Mouse (Mus musculus) left cerebral cortex, adult 2 months (tissue): ENCODE measurements around the gene Gm49355. TPM values are rescaled to one million over a fixed set of nuclear protein-coding genes. Genes with fewer than 3 reads are reported as not detected.
"Not testable (repeated sequence)": the region's sequence is repeated elsewhere in the genome, so short reads cannot be mapped to it uniquely, and the experiment has no call there.

Source experiments
- DNase-seq, 2 experiments: peaks; one replicate each; pipeline ENCODE4 v3.0.0; 2021 to 2022; ENCODE audit warnings: low spot score in 2 of 2, mixed read lengths in 1 of 2; ENCODE audit errors: extremely low spot score in 1 of 2
- H3K27ac ChIP-seq: fragments of 200-600 bp; 2 replicates; pipeline ENCODE4 v1.8.1; 2022
- H3K4me3 ChIP-seq: fragments of 200-600 bp; 2 replicates; pipeline ENCODE4 v1.8.1; 2022
- CTCF ChIP-seq: fragments of 200-600 bp; IDR thresholded peaks from 2 replicates; pipeline ENCODE4 v1.8.1; 2022; ENCODE audit warnings: antibody characterized with exemption, mild to moderate bottlenecking, moderate library complexity
- intact Hi-C: fragments of 180-260 bp; cut with DNase I; formaldehyde crosslinking; loops from one replicate; pipeline ENCODE4 v1.15.1; 2025
- long read RNA-seq, 2 experiments: library from polyadenylated mRNA; stranded (forward); transcript quantifications; one replicate each; pipeline ENCODE4 v2.0.0; 2021; ENCODE audit warnings: borderline mapping rate in 2 of 2
- total RNA-seq, 2 experiments: library from RNA; stranded (reverse); gene quantifications; 2 replicates each; pipeline ENCODE4 v1.2.3; 2021

Gene Gm49355
- total RNA-seq: under 1 TPM in 1 of 2 experiments, not detected in 1; 0.20 TPM
- long read RNA-seq, experiment 1, partial matches to known transcripts: 1 of 1 reads
- long read RNA-seq, experiment 1, other reads (novel, unspliced or antisense): 0 of 1 reads
- long read RNA-seq, experiment 2, partial matches to known transcripts: 1 of 1 reads
- long read RNA-seq, experiment 2, other reads (novel, unspliced or antisense): 0 of 1 reads

DNA sequence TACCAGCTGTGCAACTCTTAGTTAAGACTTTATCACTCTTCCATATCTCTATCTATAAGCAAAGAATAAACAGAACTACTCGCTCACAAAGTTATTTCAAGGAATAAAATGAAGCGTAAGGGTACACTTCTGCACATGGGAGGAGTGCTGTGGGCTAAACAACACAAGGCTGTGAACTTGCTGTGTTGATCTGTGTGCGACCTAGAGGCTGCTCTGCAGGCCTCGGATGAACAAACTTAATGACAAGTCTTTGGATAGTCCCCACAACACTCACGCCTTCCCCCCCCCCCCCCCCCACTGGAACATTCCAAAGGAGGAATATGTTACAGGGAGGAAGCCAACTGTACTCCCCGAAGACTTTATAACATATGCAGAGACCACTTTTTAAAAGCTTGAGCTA lies at the start of gene Gm49355:
Gm49355 (plus strand) TSS at position 336 of the 400 bp plus-strand sequence.
- TF ChIP-seq CTCF: no peak
- peak within 1 kb of the TSS; percentile 93 for H3K27ac ChIP-seq
- no peak for DNase-seq
- peak within 1 kb of the TSS; percentile 59 for H3K4me3 ChIP-seq
- intact Hi-C loops: no loop called here

DNA sequence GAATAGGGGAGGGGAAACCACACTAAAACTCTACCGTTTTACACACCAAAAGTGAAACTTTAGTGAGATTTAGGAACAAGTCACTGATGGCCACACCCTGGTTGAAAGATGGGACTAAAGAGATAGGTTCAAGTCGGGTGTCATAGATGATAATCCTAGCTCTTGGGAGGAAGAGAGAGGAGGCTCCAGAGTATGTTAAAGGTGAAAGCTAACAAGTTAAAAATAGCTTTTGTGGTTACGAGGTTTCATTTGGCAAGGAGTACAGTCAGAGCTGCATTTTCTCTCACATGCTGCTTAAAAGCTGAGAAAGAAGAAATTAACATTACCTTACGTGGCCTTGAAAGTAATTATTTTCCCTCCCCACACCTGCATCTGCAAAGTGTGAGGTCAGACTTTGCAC lies 40.0 kb upstream of the Gm49355 start:
- intact Hi-C loops: loop anchor here (5.0 kb wide), 1 partner anchor 34 kb away; no protein-coding TSS in a partner anchor
- DNase-seq: no peak
- Histone ChIP-seq H3K4me3 (no peak overlapping the region), H3K27ac (no peak overlapping the region)
- no peak for TF ChIP-seq CTCF

GRCm38 (mm10) chr14:12276031-12276430 lies 7.7 kb upstream of the Gm49355 start:
- DNase-seq: no peak
- Histone ChIP-seq H3K4me3 (no peak overlapping the region), H3K27ac (no peak overlapping the region)
- no peak for TF ChIP-seq CTCF
- intact Hi-C loops: loop anchor here (5.0 kb wide), 1 partner anchor 34 kb away; no protein-coding TSS in a partner anchor

- peak within 1 kb of the TSS; percentile 93 for H3K27ac ChIP-seq
- peak within 1 kb of the TSS; percentile 59 for H3K4me3 ChIP-seq
- TF ChIP-seq CTCF: no peak
- intact Hi-C loops: no loop called here
- DNase-seq: peak; percentile 83 to 85
Observed at GRCm38 (mm10) chr14:12284141-12284912, 551 bp downstream of the Gm49355 start, which contains the start of gene 3830406C13Rik. Gene 3830406C13Rik, plus strand, starts transcription at chr14:12284173.

DNA sequence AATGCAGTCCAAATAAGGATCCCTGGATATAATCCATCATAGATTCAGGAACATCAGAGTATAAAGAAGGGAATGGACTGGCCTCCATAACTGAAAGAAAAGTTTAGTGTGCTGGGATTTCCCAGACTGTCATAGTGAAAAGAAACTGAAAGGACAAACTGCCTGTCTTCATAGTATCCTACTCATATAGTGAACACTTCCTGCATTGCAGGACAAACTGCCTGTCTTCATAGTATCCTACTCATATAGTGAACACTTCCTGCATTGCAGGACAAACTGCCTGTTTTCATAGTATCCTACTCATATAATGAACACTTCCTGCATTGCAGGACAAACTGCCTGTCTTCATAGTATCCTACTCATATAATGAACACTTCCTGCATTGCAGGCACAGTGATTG lies 6.0 kb downstream of the Gm49355 start:
- DNase-seq, H3K4me3 ChIP-seq, intact Hi-C loops, H3K27ac ChIP-seq: not testable (repeated sequence)

DNA sequence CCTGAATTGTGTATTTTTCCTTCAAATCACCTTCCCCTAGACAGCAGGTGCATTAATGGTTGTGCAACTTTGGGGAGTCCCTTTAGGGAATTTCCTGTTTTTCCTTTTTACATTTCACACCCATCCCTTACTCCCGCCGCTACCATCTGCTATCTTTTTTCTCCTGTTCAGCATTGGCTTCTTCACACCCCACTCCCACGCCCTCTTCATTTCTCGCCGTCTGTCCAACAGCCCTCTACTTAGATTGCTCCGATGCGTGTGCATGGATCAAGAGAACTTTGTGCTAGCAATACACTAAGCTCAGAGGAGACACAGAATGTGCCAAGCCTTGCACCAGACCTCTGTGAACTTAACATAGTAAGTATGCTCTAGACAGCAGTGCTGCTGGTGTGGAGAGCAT lies 12.6 kb downstream of the Gm49355 start:
- no peak overlapping the region for H3K4me3 ChIP-seq
- intact Hi-C loops: loop anchor here (2.0 to 5.0 kb wide), 2 partner anchors 44 to 134 kb away; no protein-coding TSS in a partner anchor
- TF ChIP-seq CTCF: no peak
- DNase-seq: peak; percentile 68 to 70
- no peak overlapping the region for H3K27ac ChIP-seq

DNA sequence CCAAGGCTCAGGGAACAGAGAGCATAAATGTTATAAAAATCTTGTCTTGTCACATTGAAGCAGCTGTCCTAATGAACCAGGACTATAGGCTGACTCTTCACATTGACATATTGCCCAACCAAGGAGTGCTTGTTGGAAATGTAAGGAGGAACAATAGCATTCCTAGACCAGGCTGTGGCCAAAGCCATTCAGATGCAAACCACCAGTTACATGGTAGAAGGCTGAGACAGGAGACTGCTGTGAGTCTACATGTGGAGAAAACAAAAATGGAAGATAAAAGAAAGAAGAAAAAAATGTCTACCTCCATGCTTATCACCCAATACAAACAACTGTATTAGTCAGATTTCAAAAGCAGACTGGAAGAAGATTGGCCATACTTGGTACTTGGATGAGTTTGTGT lies 15.4 kb downstream of the Gm49355 start:
- TF ChIP-seq CTCF: no peak
- intact Hi-C loops: loop anchor here (5.0 kb wide), 1 partner anchor 137 kb away; no protein-coding TSS in a partner anchor
- DNase-seq: no peak
- Histone ChIP-seq H3K4me3 (no peak overlapping the region), H3K27ac (no peak overlapping the region)

DNA sequence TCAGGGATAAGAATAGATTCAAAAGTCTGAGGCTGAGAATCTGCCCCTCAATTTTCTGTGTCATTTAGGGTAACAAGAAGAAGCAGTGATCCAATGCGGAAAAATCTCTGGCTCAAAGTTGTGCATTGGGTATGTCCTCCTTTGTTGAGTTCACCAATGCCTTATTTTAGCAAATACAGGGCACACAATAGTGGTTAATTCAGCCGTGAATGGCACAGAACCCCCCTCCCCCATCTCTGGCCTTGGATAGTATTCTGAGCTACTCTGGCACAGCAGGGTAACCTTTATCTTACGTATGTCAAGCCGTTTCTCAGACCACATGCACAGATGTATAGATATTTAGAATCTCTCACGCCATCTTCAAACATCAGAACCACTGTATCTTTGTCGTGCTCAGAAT lies 15.9 kb downstream of the Gm49355 start:
- intact Hi-C loops: loop anchor here (1.0 to 5.0 kb wide), 3 partner anchors 67 to 232 kb away; no protein-coding TSS in a partner anchor
- no peak for DNase-seq

GRCm38 (mm10) chr14:12300275-12300674 lies 16.5 kb downstream of the Gm49355 start:
- Histone ChIP-seq H3K27ac (no peak overlapping the region), H3K4me3 (no peak overlapping the region)
- no peak for TF ChIP-seq CTCF
- no peak for DNase-seq
- intact Hi-C loops: loop anchor here (1.0 to 2.0 kb wide), 2 partner anchors 67 to 231 kb away; no protein-coding TSS in a partner anchor

More for the DNA sequence above, 15.9 kb downstream of the Gm49355 start:
- no peak overlapping the region for H3K27ac ChIP-seq
- TF ChIP-seq CTCF: no peak
- H3K4me3 ChIP-seq: no peak overlapping the region

- peak; percentile 67 for TF ChIP-seq CTCF
- intact Hi-C loops: loop anchor here (1.0 to 2.0 kb wide), 2 partner anchors 66 to 231 kb away; no protein-coding TSS in a partner anchor
- H3K27ac ChIP-seq: no peak overlapping the region
- H3K4me3 ChIP-seq: no peak overlapping the region
- DNase-seq: peak in 1 of 2 experiments; percentile 22
Observed at GRCm38 (mm10) chr14:12300677-12301076, 16.9 kb downstream of the Gm49355 start.

- TF ChIP-seq CTCF: no peak
- intact Hi-C loops: no loop called here
- Histone ChIP-seq H3K27ac (no peak overlapping the region), H3K4me3 (no peak overlapping the region)
- no peak for DNase-seq
Observed at GRCm38 (mm10) chr14:12303106-12303505, 19.3 kb downstream of the Gm49355 start.

- no peak overlapping the region for H3K4me3 ChIP-seq
- H3K27ac ChIP-seq: no peak overlapping the region
- no peak; the same call in 1 of the 2 replicates for TF ChIP-seq CTCF
- no peak for DNase-seq
- intact Hi-C loops: no loop called here
Observed at GRCm38 (mm10) chr14:12333622-12334021, 49.8 kb downstream of the Gm49355 start.
